Mouse (Mus musculus) megakaryocyte, embryonic 14.5 days (primary cell): Measurements from ENCODE around the gene Dennd2c. TPM values are rescaled to one million over a fixed set of nuclear protein-coding genes. Genes with fewer than 3 reads are reported as not detected.
"Not testable (repeated sequence)": the region's sequence is repeated elsewhere in the genome, so short reads cannot be mapped to it uniquely, and the experiment has no call there.

Source experiments
- H3K27me3 ChIP-seq: replicated peaks from 2 replicates; pipeline ENCODE3; 2012; ENCODE audit warnings: inconsistent platforms
- H3K36me3 ChIP-seq: replicated peaks from 2 replicates; pipeline ENCODE3; 2012; ENCODE audit warnings: low read length, inconsistent platforms, mixed read lengths
- H3K4me1 ChIP-seq: 2 replicates; pipeline ENCODE4 v1.6.1; 2012; ENCODE audit warnings: inconsistent platforms
- H3K4me3 ChIP-seq: replicated peaks from 2 replicates; pipeline ENCODE3; 2012; ENCODE audit warnings: moderate library complexity, mild to moderate bottlenecking, inconsistent platforms
- H3K9me3 ChIP-seq: 2 replicates; pipeline ENCODE4 v1.6.1; 2012; ENCODE audit warnings: inconsistent platforms
- FLI1 ChIP-seq: IDR thresholded peaks from 2 replicates; pipeline ENCODE4 v1.6.1; 2012; ENCODE audit warnings: low read length, inconsistent platforms, mixed read lengths
- GATA1 ChIP-seq: IDR thresholded peaks from 3 replicates; pipeline ENCODE4 v1.6.1; 2012; ENCODE audit warnings: mixed read lengths, low read length, inconsistent platforms, borderline replicate concordance
- polyA plus RNA-seq: library from polyadenylated mRNA; stranded (reverse); fragments of >175 nt; gene quantifications from 2 replicates; pipeline ENCODE4 v1.2.3, GENCODE M21; 2012; ENCODE audit warnings: low replicate concordance; ENCODE audit not compliant: insufficient read depth

Dennd2c gene
- polyA plus RNA-seq, 1 experiment: 1.9 TPM

DNA sequence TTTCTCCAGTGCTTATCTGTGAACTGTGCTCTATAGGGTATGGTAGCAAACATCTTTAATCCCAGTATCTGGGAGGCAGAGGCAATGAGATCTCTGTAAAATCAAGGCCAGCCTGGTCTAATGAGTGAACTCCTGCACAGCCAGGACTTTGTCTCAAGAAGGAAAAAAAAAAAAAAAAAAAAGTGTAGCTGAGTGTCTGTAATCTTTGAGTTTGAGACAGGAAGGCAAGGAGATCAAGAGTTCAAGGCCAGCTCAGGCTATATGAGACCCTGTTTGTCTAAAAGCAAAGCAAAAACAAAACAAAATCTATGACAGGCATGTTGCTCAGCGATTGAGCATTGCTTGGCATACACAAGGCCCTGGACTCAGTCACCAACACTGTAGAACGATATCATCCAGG is 105.8 kb downstream of the Dennd2c start:
- H3K36me3 ChIP-seq: peaks cover 3% of the 10 kb centered on the region

DNA sequence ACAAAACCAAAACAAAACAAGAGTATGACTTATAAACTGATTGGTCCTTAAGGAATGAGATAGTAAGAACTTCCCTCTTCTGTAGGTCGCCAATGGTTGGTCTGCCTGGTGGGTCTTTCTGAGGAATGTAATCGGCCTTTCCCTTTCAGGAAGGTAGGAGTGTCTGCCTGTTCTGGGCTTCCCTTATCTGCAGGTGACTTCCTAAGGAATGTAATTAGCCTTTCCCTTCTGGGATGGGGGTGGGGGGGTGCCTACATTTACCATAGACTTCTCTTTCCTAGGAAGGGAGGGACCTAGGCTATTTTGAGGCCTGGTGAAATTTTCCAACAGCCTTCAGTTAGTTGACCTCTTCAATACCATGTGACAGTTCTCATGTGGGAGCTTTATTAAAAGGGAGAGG is 108.7 kb downstream of the Dennd2c start:
- TF ChIP-seq GATA1: no peak
- no peak for TF ChIP-seq FLI1
- Histone ChIP-seq H3K9me3 (peaks cover 19% of the 10 kb centered on the region), H3K36me3 (no peaks in the 10 kb centered on the region), H3K4me3 (no peak overlapping the region), H3K27me3 (no peaks in the 10 kb centered on the region), H3K4me1 (peaks cover 22% of the 10 kb centered on the region)

More for the DNA sequence above, 105.8 kb downstream of the Dennd2c start:
- Histone ChIP-seq H3K27me3 (no peaks in the 10 kb centered on the region), H3K4me1 (peaks cover 25% of the 10 kb centered on the region), H3K9me3 (0 out of 2 replicates have a peak, but pooled peaks cover 4% of the 10 kb centered on the region), H3K4me3 (no peak overlapping the region)
- TF ChIP-seq FLI1: no peak
- TF ChIP-seq GATA1: no peak

DNA sequence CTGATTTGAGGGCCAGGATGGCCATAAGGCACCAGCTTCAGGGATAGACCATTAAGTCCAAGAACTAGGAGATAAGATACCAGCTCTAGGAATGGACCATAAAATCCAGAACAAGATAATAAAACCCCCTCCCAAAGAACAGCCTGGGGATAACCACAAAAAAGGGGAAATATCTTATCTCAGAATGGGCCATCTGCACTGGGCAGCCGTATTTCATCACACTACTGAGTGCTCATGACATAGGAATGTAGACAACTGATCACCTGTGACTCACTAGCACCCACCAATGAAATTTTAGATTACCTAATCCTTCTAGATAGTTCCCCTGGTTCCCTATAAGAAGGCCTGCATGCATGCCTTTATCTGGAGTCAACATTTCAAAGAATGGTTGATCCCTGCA is 109.7 kb downstream of the Dennd2c start:
- Histone ChIP-seq H3K4me1 (peaks cover 14% of the 10 kb centered on the region), H3K9me3 (peaks cover 19% of the 10 kb centered on the region), H3K36me3 (no peaks in the 10 kb centered on the region), H3K4me3 (no peak overlapping the region), H3K27me3 (no peaks in the 10 kb centered on the region)
- TF ChIP-seq GATA1 (no peak), FLI1 (no peak)

DNA sequence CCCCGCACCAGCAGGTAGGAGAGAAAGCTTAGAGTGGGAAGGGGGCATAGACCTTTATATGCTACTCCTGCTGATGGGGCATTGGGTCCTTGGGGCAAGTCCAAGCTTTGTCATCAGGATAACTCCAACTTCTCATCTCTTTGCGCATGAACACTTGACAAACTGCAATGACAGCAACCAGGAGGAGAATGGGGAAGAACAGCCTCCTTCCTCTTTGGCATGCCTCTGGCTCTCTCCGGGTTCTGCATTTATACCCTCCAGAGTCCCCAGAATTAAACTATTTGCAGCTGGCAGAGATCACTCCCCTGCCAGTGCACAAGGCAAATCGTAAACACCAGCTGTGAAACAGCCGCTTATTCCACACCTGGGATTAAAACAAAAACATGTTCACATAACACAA is 111.1 kb downstream of the Dennd2c start:
- H3K4me3 ChIP-seq: no peak overlapping the region
- no peaks in the 10 kb centered on the region for H3K27me3 ChIP-seq
- H3K36me3 ChIP-seq: no peaks in the 10 kb centered on the region
- H3K9me3 ChIP-seq: peaks cover 21% of the 10 kb centered on the region
- peaks cover 7% of the 10 kb centered on the region; the same call in 1 of the 2 replicates for H3K4me1 ChIP-seq
- TF ChIP-seq GATA1: no peak
- TF ChIP-seq FLI1: no peak

DNA sequence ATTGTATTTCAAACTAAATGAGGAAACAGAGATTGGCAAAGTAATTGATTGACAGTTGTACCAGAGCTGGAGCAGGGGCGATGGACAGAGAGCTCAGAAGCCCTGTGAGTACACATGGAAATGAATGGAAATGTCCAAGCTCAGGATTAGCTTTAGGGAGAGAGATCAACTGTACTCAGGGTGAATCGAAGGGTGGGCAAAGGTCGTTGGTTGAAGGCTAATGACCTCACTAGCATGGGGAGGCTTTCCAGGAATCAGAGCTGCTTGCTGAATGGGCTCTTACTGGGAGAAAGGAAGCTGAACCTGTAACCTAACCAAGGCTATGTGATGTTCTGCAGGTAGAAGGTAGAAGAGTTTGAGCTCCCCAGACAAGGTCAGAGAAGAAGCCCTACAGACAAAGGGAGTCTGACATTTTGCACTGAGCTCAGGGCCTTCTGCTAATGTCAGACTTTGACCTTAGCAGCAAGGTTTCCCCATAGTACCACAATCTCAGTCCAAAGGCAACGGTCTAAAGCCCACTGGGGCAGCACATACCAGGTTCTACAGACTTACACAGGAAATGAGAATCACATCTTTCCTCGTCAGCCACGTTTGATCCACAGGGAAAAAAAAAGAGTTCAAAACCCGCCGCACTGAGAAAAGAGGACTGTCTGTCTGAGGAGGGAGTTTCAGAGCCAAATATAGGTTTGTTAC is 112.3 kb downstream of the Dennd2c start:
- no peak overlapping the region for H3K4me3 ChIP-seq
- H3K27me3 ChIP-seq: no peaks in the 10 kb centered on the region
- H3K9me3 ChIP-seq: peaks cover 33% of the 10 kb centered on the region
- no peak for TF ChIP-seq GATA1
- TF ChIP-seq FLI1: no peak
- H3K4me1 ChIP-seq: 0 out of 2 replicates have a peak, but pooled peaks cover 4% of the 10 kb centered on the region
- H3K36me3 ChIP-seq: no peaks in the 10 kb centered on the region

DNA sequence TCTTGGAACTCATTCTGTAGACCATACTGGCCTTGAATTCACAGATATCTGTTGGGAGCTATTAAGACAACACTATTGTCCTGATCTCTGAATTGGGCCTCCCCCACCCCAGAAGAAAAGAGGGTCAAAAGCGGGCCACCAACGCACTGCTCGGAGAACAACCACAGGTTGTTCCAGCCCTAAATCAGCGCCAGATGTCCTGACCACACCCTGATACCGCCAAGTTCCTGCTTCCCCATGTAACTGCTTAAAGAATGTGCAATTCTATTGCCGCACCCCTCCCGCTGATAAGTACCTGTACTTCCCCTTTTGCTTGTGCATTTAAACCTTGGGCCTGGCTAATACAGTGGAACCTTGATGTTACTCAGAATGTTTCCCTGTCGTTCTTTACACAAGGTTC is 113.0 kb downstream of the Dennd2c start:
- H3K27me3 ChIP-seq, H3K4me3 ChIP-seq, H3K4me1 ChIP-seq, H3K36me3 ChIP-seq: not testable (repeated sequence)
- peaks cover 39% of the 10 kb centered on the region for H3K9me3 ChIP-seq

Other genes with a start within 250 kb of the Dennd2c start
- not detected in 2 replicates for gene Sycp1, start 166.5 kb upstream of the Dennd2c start, polyA plus RNA-seq
- not detected in 2 replicates for gene Nr1h5, start 138.5 kb upstream of the Dennd2c start, polyA plus RNA-seq
- gene Sike1, start 106.9 kb upstream of the Dennd2c start, polyA plus RNA-seq: 0.36 and 2.5 TPM in 2 replicates
- gene Csde1, start 82.2 kb upstream of the Dennd2c start, polyA plus RNA-seq: 1.1 and 6.2 TPM in 2 replicates
- gene Nras, start 44.3 kb upstream of the Dennd2c start, polyA plus RNA-seq: 1.3 and 2.9 TPM in 2 replicates
- not detected in 2 replicates for gene Ampd1, start 28.6 kb upstream of the Dennd2c start, polyA plus RNA-seq
- 20.7 and 101 TPM in 2 replicates for gene Bcas2, start 69.1 kb downstream of the Dennd2c start, polyA plus RNA-seq
- gene Trim33, start 176.7 kb downstream of the Dennd2c start, polyA plus RNA-seq: 0.53 and 1.3 TPM in 2 replicates